Mouse (Mus musculus) limb, embryonic 11.5 days (tissue): ENCODE measurements around the gene Nme7. TPM values are rescaled to one million over a fixed set of nuclear protein-coding genes. Genes with fewer than 3 reads are reported as not detected.

ENCODE experiments used
- ATAC-seq: fragments of 200-750 bp; cut with Nextera tagmentation; 2 replicates; pipeline ENCODE4 v1.8.0; 2017; ENCODE audit warnings: low read depth; ENCODE audit not compliant: insufficient number of reproducible peaks, low FRiP score, low TSS enrichment
- DNase-seq: peaks from one replicate; pipeline ENCODE4 v3.0.0-alpha.2; 2015; ENCODE audit warnings: low spot score
- H3K27ac ChIP-seq: fragments of 300-500 bp; sonication (generic); replicated peaks from 2 replicates; pipeline ENCODE4 v1.5.1; 2014; ENCODE audit warnings: low read depth, mild to moderate bottlenecking, low read length
- H3K27me3 ChIP-seq: fragments of 300-500 bp; sonication (generic); 2 replicates; pipeline ENCODE4 v1.6.1; 2014; ENCODE audit warnings: mild to moderate bottlenecking, low read length, mixed read lengths; ENCODE audit not compliant: control insufficient read depth, insufficient read depth
- H3K36me3 ChIP-seq: fragments of 300-500 bp; sonication (generic); 2 replicates; pipeline ENCODE4 v1.6.1; 2014; ENCODE audit warnings: mild to moderate bottlenecking, low read length, moderate library complexity, mixed read lengths; ENCODE audit not compliant: control insufficient read depth, insufficient read depth
- H3K4me1 ChIP-seq: fragments of 300-500 bp; sonication (generic); 2 replicates; pipeline ENCODE4 v1.6.1; 2014; ENCODE audit warnings: low read length, mixed read lengths; ENCODE audit not compliant: control insufficient read depth, insufficient read depth
- H3K4me2 ChIP-seq: fragments of 300-500 bp; sonication (generic); 2 replicates; pipeline ENCODE4 v1.6.1; 2014; ENCODE audit warnings: low read depth, mild to moderate bottlenecking, moderate library complexity; ENCODE audit not compliant: severe bottlenecking
- H3K4me3 ChIP-seq: fragments of 300-500 bp; sonication (generic); 2 replicates; pipeline ENCODE4 v1.5.1; 2014; ENCODE audit warnings: low read depth, low read length
- H3K9ac ChIP-seq: fragments of 300-500 bp; sonication (generic); 2 replicates; pipeline ENCODE4 v1.6.1; 2014; ENCODE audit warnings: mild to moderate bottlenecking, low read length
- H3K9me3 ChIP-seq: fragments of 300-500 bp; sonication (generic); 2 replicates; pipeline ENCODE4 v1.6.1; 2016; ENCODE audit warnings: low read length; ENCODE audit not compliant: control insufficient read depth
- whole genome bisulfite sequencing: fragments of 180-500 bp; shearing (Covaris S2); extraction: QIAGEN DNeasy Blood & Tissue Kit; methylation state at CpG from one replicate; pipeline ENCODE4 v1.1.7; 2014; 5-methylcytosine and 5-hydroxymethylcytosine counted together
- polyA plus RNA-seq: library from polyadenylated mRNA; unstranded; fragments of >200 nt; fragmentation: Nextera tagmentation; extraction: Ambion mirVana; gene quantifications from 2 replicates; pipeline ENCODE4 v1.2.1, GENCODE M21; 2014

The Nme7 gene
- polyA plus RNA-seq, 1 experiment from 2014 or later, result 46.8 TPM

DNA sequence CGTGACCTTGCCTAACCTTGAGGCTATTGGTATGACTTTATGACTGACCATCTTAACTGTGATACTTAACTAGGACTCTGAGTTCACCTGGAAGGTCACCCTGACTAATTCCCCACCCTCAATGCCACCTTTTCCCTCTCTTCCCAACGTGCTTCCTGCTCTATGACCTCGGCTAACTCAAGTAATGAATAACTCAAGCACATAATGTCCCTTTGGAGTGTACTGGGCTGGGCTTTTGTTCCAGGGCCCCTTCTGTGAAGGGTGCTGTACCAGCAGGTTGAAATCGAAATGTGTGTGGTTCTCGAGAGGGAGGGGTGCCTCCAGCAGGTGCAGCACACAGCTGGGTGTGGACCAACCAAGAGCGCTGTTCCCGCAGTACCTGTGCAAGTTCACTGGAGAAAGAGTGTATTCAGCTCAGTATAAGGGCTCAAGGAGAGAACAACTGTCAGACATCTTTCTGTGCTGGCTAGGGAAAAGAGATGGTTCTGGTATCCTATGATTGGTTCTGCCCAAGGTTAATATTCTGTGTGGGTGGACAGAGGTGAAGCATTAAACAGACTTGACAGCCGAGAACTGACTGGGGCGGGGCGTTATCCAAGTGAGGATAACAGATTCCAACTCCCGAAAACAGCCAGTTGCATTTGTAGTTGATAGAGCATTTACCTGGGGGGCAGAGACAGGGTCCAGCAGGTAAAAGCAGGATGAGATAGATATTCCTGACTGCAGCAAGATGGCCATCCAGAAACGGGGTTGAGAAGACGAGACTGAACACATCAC, 157.2 kb downstream of the Nme7 start:
- no peaks in the 10 kb centered on the region for H3K9me3 ChIP-seq
- H3K36me3 ChIP-seq, result no peaks in the 10 kb centered on the region
- no peak overlapping the region for H3K27ac ChIP-seq
- 73% methylated on average over 13 of the region's 13 CpGs for WGBS
- H3K4me3 ChIP-seq, result no peak overlapping the region
- H3K4me1 ChIP-seq, result peaks cover 3% of the 10 kb centered on the region; the same call in 1 of the 2 replicates
- H3K9ac ChIP-seq, result no peak overlapping the region
- DNase-seq (no peak), ATAC-seq (no peak)
- peaks cover 26% of the 10 kb centered on the region for H3K27me3 ChIP-seq
- no peak overlapping the region for H3K4me2 ChIP-seq

DNA sequence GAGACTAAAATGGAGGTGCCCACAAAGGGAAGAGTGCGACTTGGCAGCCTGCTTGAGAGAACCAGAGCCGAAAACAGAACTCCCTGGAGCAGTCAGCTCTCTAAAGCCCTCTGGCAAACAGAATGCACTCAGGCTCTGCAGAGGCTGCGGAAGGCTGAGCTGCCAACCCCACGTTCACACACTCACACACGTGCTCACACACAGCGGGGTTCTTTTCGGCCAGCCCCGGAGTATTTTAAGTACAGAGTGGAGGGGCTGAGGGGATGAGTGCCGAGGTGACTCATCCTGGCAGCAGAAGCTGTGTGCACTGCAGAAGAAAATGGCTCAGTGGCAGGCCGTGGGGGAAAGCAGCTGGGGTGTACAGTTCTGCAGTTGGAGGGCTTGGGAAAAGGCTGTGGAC, 157.8 kb downstream of the Nme7 start:
- DNase-seq, result no peak
- Histone ChIP-seq H3K4me3 (no peak overlapping the region), H3K9me3 (no peaks in the 10 kb centered on the region), H3K9ac (no peak overlapping the region), H3K36me3 (no peaks in the 10 kb centered on the region), H3K4me1 (peaks cover 1% of the 10 kb centered on the region; the same call in 1 of the 2 replicates), H3K27me3 (peaks cover 20% of the 10 kb centered on the region), H3K27ac (no peak overlapping the region), H3K4me2 (no peak overlapping the region)
- ATAC-seq, result no peak
- 54% methylated on average over 10 of the region's 10 CpGs for whole genome bisulfite sequencing

DNA sequence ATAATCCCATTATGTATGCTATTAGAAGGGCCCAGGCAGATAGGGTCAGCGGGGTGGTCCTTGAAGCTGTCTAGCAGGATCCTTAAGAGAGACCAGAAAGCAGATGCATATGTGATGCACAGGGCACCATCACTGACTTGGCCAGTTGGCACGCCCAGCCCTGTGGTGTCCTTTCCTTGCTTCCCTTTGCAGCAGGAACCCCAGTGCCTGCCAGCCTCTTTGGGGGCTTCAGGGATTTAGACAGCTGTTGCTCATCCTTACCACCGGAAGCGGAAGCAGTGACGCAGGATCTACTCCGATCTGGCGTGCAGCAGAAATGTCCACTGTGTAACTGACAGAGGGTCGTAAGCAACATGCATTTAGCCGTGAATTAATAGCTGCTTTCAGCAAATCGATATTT, 163.5 kb downstream of the Nme7 start:
- H3K27me3 ChIP-seq, result no peaks in the 10 kb centered on the region
- DNase-seq, result no peak
- 89% methylated on average over 10 of the region's 10 CpGs for WGBS
- no peak overlapping the region for H3K9ac ChIP-seq
- no peaks in the 10 kb centered on the region for H3K9me3 ChIP-seq
- H3K4me1 ChIP-seq, result no peaks in the 10 kb centered on the region
- no peak overlapping the region for H3K4me3 ChIP-seq
- no peak overlapping the region for H3K27ac ChIP-seq
- H3K36me3 ChIP-seq, result no peaks in the 10 kb centered on the region
- H3K4me2 ChIP-seq, result no peak overlapping the region
- ATAC-seq, result no peak

DNA sequence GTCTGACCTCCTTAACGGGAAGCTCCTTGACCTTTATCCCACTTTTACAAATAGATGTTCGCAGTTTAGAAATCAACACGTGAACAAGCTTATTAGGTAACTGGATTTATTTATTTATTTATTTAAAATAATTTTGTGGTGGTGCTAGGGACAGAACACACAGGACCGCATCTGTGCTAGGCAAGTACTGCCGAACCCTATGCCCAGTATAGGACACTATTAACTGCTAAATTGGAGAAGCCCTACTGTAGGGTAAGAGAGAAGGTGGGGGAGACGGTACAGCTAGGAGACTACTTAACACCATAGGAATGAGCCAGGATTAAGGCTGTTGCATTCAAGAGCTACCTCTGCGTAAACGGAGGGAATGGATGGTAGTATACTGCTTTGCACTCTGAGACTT, 164.4 kb downstream of the Nme7 start:
- Histone ChIP-seq H3K9ac (no peak overlapping the region), H3K36me3 (no peaks in the 10 kb centered on the region), H3K9me3 (no peaks in the 10 kb centered on the region), H3K4me3 (no peak overlapping the region), H3K4me2 (no peak overlapping the region), H3K27me3 (no peaks in the 10 kb centered on the region), H3K27ac (no peak overlapping the region), H3K4me1 (no peaks in the 10 kb centered on the region)
- no peak for ATAC-seq
- WGBS, result 80% methylated on average over 8 of the region's 8 CpGs
- no peak for DNase-seq

DNA sequence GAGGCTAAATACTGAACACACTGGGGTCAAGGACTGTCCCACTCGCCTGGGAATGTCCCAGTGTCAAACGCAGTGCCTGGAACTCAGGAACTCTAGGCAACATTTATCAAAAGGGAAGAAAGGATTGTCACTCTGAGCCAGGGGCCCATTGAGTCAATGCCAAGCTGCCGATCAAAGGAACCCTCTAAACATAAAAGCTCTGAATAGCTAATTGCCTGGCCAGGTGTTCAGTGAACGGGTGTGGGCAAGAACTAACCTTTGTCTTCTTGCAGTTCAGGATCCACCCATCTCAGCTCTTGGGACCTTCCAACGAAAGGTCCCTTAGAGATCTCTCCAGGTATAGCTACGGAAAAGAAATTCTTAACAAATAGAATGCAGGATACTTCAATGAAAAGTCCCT, 167.1 kb downstream of the Nme7 start:
- Histone ChIP-seq H3K4me2 (no peak overlapping the region), H3K36me3 (no peaks in the 10 kb centered on the region), H3K4me1 (no peaks in the 10 kb centered on the region), H3K9ac (no peak overlapping the region), H3K4me3 (no peak overlapping the region), H3K27ac (no peak overlapping the region), H3K9me3 (no peaks in the 10 kb centered on the region), H3K27me3 (no peaks in the 10 kb centered on the region)
- WGBS, result 72% methylated on average over 6 of the region's 6 CpGs
- no peak for ATAC-seq
- no peak for DNase-seq

DNA sequence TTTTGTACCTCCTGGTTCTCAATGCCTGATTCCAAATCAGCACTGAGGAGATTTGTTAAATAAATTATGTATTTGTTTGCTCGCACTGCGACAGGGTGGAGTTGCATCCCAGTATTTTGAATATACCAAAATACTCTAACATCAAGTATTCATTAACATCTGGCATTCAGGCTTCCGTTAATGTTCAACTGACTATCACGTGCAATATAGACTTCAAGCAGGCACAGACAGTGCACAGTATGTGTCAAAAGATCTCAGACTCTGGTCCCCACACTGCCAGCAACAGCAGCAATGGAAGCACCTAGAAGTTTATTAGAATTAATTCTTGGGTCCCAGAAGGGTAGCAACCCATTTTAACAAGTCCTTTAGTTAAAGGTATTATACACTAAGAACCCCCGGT, 167.7 kb downstream of the Nme7 start:
- Histone ChIP-seq H3K27me3 (no peaks in the 10 kb centered on the region), H3K4me3 (no peak overlapping the region), H3K36me3 (no peaks in the 10 kb centered on the region), H3K9ac (no peak overlapping the region), H3K9me3 (no peaks in the 10 kb centered on the region), H3K4me2 (no peak overlapping the region), H3K4me1 (no peaks in the 10 kb centered on the region), H3K27ac (no peak overlapping the region)
- ATAC-seq, result no peak
- DNase-seq, result no peak
- WGBS, result 92% methylated on average over 5 of the region's 5 CpGs

DNA sequence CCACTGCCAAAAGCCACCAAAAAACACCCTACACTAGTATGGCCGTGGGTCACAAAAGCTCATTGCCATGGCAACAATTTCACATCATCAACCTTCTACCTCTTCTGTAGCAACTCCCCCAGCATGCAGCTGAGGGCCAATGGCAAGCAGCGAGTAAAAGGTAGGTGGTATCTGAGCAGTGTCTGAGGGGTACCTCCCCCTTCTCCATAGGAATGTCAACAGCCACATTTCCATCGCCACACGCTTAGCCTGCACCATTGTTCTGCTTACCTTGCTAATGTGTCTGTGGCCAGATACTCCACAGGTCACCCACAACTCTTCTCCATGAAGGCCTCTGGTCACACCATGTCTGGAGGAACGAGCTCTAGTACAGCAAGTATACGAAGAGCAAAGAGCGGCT, 169.5 kb downstream of the Nme7 start:
- DNase-seq (no peak), ATAC-seq (no peak)
- Histone ChIP-seq H3K9me3 (no peaks in the 10 kb centered on the region), H3K9ac (no peak overlapping the region), H3K4me1 (no peaks in the 10 kb centered on the region), H3K4me2 (no peak overlapping the region), H3K36me3 (no peaks in the 10 kb centered on the region), H3K4me3 (no peak overlapping the region), H3K27me3 (no peaks in the 10 kb centered on the region), H3K27ac (no peak overlapping the region)
- WGBS, result 93% methylated on average over 7 of the region's 7 CpGs

DNA sequence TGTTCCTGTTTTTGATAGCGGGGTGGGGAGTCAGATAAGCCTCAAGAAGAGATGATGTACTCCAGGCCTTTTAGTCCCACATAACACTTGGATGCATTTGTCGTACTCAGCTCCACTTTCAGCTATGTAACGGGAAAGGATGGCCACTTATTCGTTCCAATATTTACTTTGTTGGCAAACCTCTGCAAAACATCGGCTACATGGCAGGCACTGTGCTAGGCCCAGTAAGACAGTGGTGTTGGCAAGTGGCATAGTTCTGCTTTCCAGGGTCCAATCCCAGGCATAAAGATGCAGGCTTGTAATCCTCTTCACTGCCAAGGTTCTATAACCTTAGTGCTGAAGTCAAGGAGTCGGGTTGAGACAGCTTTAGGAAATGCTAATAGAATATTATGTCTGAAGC, 170.4 kb downstream of the Nme7 start:
- H3K9me3 ChIP-seq, result no peaks in the 10 kb centered on the region
- H3K4me1 ChIP-seq, result no peaks in the 10 kb centered on the region
- no peaks in the 10 kb centered on the region for H3K27me3 ChIP-seq
- ATAC-seq (no peak), DNase-seq (no peak)
- no peak overlapping the region for H3K4me2 ChIP-seq
- 91% methylated on average over 6 of the region's 6 CpGs for WGBS
- no peaks in the 10 kb centered on the region for H3K36me3 ChIP-seq
- no peak overlapping the region for H3K4me3 ChIP-seq
- no peak overlapping the region for H3K9ac ChIP-seq
- no peak overlapping the region for H3K27ac ChIP-seq
